Mouse (Mus musculus): ENCODE data around the gene Lce1d.
"Not testable (repeated sequence)": the region's sequence is repeated elsewhere in the genome, so short reads cannot be mapped to it uniquely, and the experiment has no call there.

Gene Lce1d

DNA sequence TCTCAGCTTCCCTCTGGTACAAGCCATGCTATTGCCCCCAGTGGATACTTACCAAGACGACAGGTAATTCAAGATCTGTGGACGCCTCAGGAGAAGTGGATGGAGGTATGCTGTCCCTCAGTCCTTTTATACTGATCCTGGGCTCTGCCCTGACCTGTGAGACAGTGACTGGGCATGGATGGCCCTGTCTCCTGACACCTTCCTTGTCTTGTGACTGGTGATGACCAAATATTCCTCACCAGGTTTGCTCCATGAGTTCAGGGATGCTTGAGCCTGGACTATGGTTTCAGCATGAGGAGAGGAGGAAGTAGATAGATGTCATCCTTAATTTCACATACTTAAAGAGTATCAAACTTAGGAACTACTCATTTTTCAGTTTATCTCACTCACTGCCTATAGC, at the start of gene Lce1d:
TSS of gene Lce1d (minus strand) at position 101 of the 400 bp plus-strand sequence.
- DNase-seq (ENCODE audit: low spot score in 2 of 2): no peak

GRCm38 (mm10) chr3:92722631-92723030, 35.6 kb upstream of the Lce1d start:
- DNase-seq (ENCODE audit: low spot score in 2 of 2): no peak

DNA sequence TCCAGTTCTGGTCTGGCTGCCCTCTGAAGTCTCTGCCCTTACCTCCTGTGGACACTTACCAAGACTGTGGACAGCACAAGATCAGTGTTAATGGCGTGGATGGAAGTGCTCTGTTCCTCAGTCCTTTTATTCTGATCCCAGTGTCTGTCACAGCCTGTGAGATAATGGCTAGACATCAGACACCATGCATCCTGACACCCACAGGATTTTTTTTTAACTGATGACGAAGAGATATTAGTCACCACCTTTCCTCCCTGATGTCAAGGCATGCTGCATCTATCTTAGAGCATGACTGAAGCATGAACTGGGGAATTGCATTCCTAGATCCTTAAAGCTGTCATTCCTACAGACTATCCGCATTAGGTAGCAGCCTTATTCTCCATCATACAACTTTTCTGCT, 33.2 kb upstream of the Lce1d start, which contains the start of gene Lce1f:
TSS of gene Lce1f (minus strand) at position 101 of the 400 bp plus-strand sequence.
- no peak for DNase-seq (ENCODE audit: low spot score in 2 of 2)

- no peak for DNase-seq (ENCODE audit: low spot score in 2 of 2)
These were observed 28.1 kb upstream of the Lce1d start for GRCm38 (mm10) chr3:92715122-92715521.

- DNase-seq (ENCODE audit: low spot score in 2 of 2): no peak
These were observed 22.0 kb upstream of the Lce1d start, which contains the start of gene Lce1e for GRCm38 (mm10) chr3:92708974-92709373. Lce1e (minus strand) TSS chr3:92709074.

DNA sequence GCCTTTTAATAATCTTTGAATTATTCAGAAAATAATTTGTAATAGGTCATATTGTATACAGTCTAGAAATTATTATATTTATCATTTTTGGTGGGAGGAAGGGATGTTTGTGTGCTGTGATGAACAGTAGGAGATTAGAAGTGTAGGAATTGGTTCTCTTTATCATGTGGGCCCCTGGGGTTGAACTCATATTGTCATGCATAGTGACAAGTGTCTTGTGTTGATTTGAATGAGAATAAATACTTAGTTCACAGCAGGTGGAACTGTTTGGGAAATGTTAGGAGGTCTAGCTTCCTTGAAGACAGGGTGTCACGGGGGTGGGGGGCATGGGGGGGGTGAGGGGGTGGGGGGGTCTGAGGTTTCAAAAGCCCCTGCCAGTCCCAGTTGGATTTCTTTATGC, 7.6 kb upstream of the Lce1d start:
- no peak for DNase-seq (ENCODE audit: low spot score in 2 of 2)

DNA sequence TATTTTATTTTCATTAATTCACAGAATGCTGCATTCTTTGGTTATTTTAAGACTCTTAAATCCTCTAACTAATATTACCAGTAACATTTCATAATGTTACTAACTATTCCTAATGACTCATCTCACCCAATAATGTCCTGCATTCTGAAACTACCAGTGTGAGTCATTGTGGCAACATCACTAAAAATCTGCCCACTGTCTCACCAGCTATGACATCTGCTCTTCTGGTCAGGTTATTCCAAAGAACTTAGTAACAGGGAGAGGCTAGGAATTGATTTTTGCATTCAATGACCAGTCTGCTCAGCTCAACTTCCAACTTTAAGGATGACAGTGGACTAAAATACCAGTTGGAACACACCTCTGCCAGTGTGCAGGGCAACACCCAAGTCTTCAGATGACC, 4.7 kb upstream of the Lce1d start:
- DNase-seq (ENCODE audit: low spot score in 2 of 2): no peak

DNA sequence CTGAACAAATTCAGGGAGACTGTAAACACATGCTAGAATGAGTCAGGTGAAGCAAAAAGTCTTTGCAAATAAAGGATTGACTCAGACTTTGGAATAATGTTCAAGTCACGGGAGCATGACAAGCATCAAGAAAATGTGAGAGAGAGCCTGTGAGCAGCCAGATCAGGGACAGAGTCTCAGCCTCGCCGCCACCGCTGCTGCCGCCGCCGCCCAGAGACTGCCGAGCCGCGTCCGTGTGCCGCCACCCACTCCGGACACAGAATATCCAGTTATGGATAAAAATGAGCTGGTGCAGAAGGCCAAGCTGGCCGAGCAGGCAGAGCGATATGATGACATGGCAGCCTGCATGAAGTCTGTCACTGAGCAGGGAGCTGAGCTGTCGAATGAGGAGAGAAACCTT, 2.1 kb upstream of the Lce1d start:
- DNase-seq (ENCODE audit: low spot score in 2 of 2): not testable (repeated sequence)

DNA sequence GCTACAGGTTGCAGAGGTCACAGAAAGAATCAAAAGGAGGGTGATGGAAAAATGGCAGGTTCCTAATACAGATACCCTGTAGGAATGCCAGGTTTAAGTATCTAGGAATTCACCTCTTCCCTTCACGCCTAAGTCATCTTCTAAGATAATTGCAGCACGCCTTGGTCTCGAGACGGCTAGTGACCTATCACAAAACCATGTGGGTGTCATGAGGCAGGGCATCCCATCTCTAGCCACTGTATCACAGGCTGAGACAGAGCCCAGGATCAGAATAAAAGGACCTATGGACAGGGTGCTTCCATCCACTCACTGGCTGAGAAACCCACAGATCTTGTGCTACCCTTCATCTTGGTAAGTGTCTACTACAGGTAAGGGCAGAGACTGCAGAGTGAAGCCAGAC, 8.1 kb downstream of the Lce1d start, which contains the start of gene Lce1c:
TSS of gene Lce1c (plus strand) at position 301 of the 400 bp plus-strand sequence.
- DNase-seq (ENCODE audit: low spot score in 2 of 2): no peak

- DNase-seq (ENCODE audit: low spot score in 2 of 2): no peak
These were observed 16.8 kb downstream of the Lce1d start, which contains the start of gene Lce1a2 for GRCm38 (mm10) chr3:92670215-92670614. Lce1a2 (minus strand) TSS chr3:92670315.

DNA sequence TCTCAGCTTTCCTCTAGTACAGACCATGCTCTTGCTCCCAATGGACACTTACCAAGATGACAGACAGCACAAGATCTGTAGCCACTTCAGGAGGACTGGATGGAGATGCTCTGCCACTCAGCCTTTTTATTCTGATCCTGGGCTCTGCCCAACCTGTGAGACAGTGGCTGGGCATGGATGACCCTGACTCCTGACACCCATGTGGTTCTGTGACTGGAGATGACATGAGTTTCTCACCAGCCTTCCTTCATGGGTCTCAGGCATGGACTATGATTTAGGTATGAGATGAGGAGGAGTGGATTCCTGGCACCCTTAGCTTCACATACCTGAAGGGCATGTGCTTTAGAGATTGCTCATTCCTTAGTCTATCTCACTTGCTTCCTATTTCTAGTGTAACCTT, 30.2 kb downstream of the Lce1d start, which contains the start of gene Lce1b:
TSS of gene Lce1b (minus strand) at position 101 of the 400 bp plus-strand sequence.
- no peak for DNase-seq (ENCODE audit: low spot score in 2 of 2)

GRCm38 (mm10) chr3:92648207-92648606, 38.8 kb downstream of the Lce1d start, which contains the start of gene Lce1a1:
Lce1a1 (minus strand) TSS chr3:92648307.
- DNase-seq (ENCODE audit: low spot score in 2 of 2): no peak

- DNase-seq (ENCODE audit: low spot score in 2 of 2): no peak
These were observed 47.2 kb downstream of the Lce1d start for GRCm38 (mm10) chr3:92639854-92640253.

DNA sequence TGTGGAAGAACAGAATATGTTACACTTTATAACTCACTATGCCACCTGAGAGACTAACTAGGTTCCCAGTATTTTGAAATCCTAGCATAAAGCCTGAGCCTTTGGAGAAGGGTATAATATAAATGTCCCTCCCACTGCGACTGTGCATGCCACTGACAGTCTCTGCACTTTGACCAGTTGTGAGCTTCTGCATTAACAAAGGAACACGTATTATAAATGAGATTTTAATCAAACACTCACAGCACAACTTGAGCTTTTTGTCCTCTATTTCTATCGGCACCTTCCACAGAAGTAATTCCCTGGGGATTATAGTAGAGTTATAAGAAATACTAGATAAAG, 48.4 kb downstream of the Lce1d start:
- DNase-seq (ENCODE audit: low spot score in 2 of 2): no peak

- DNase-seq (ENCODE audit: low spot score in 2 of 2): no peak
These were observed 49.0 kb downstream of the Lce1d start for GRCm38 (mm10) chr3:92637745-92638652.

All from frontal cortex, postnatal 25 days (tissue).